Mouse (Mus musculus) brain, embryonic 14.5 days (tissue): ENCODE results near the gene Cnih3.

Experiments
- CTCF ChIP-seq: fragments of 200-500 bp; IDR thresholded peaks from 2 replicates; pipeline ENCODE4 v1.5.1; 2012; ENCODE audit warnings: inconsistent platforms, mild to moderate bottlenecking, moderate library complexity, borderline replicate concordance; ENCODE audit not compliant: insufficient read depth, insufficient read length; ENCODE audit errors: extremely low read depth
- POLR2A ChIP-seq: fragments of 200-500 bp; IDR thresholded peaks from 2 replicates; pipeline ENCODE4 v1.6.1; 2012; ENCODE audit warnings: mild to moderate bottlenecking, inconsistent platforms, borderline replicate concordance; ENCODE audit not compliant: poor library complexity, insufficient read depth, insufficient read length, severe bottlenecking; ENCODE audit errors: extremely low read depth

GRCm38 (mm10) chr1:181433263-181433662 is 80.8 kb downstream of the Cnih3 start:
- TF ChIP-seq POLR2A (no peak), CTCF (no peak)
